Mouse (Mus musculus): Measurements from ENCODE around the gene Exo5. TPM values are rescaled to one million over a fixed set of nuclear protein-coding genes. Genes with fewer than 3 reads are reported as not detected.
A peak's percentile ranks its signal among the peaks of the same experiment; 100 is the strongest.

Exo5 gene
- polyA plus RNA-seq, 1 experiment from 2014 or later = 20.4 TPM

- Histone ChIP-seq H3K4me2 (ENCODE audit: low read length) (no peak overlapping the region), H3K4me3 (replicated peaks; ENCODE audit: low read depth, low read length) (no peak overlapping the region), H3K9ac (ENCODE audit: low read depth, low read length) (no peak overlapping the region), H3K9me3 (replicated peaks; ENCODE audit: low read length) (no peaks in the 10 kb centered on the region), H3K27ac (no peak overlapping the region), H3K27me3 (ENCODE audit: insufficient read depth, low read length) (no peaks in the 10 kb centered on the region), H3K4me1 (replicated peaks; ENCODE audit: insufficient read depth, low read length) (no peaks in the 10 kb centered on the region), H3K36me3 (ENCODE audit: insufficient read depth, low read length) (no peaks in the 10 kb centered on the region)
- TF ChIP-seq CTCF (IDR thresholded peaks at IDR 0.05; ENCODE audit: low read depth) = no peak
- WGBS = 49% methylated on average over 6 of the region's 6 CpGs
- DNase-seq (ENCODE audit: low spot score) (peak; percentile 59), ATAC-seq (replicated peaks; ENCODE audit: low FRiP score, low read depth) (no peak)
Observed at GRCm38 (mm10) chr4:120880731-120881432, 43.9 kb downstream of the Exo5 start.

GRCm38 (mm10) chr4:120879386-120879785 lies 45.4 kb downstream of the Exo5 start:
- Histone ChIP-seq H3K36me3 (ENCODE audit: insufficient read depth, low read length) (no peaks in the 10 kb centered on the region), H3K9ac (ENCODE audit: low read depth, low read length) (no peak overlapping the region), H3K4me1 (replicated peaks; ENCODE audit: insufficient read depth, low read length) (no peaks in the 10 kb centered on the region), H3K27me3 (ENCODE audit: insufficient read depth, low read length) (no peaks in the 10 kb centered on the region), H3K4me3 (replicated peaks; ENCODE audit: low read depth, low read length) (no peak overlapping the region), H3K27ac (no peak overlapping the region), H3K4me2 (ENCODE audit: low read length) (no peak overlapping the region), H3K9me3 (replicated peaks; ENCODE audit: low read length) (no peaks in the 10 kb centered on the region)
- WGBS = 22% methylated on average over 4 of the region's 4 CpGs
- no peak for ATAC-seq (replicated peaks; ENCODE audit: low FRiP score, low read depth)
- no peak for DNase-seq (ENCODE audit: low spot score)
- no peak for TF ChIP-seq CTCF (IDR thresholded peaks at IDR 0.05; ENCODE audit: low read depth)

- Histone ChIP-seq H3K4me2 (ENCODE audit: low read length) (no peak overlapping the region), H3K27me3 (ENCODE audit: insufficient read depth, low read length) (no peaks in the 10 kb centered on the region), H3K9me3 (replicated peaks; ENCODE audit: low read length) (no peaks in the 10 kb centered on the region), H3K36me3 (ENCODE audit: insufficient read depth, low read length) (no peaks in the 10 kb centered on the region), H3K9ac (ENCODE audit: low read depth, low read length) (no peak overlapping the region), H3K4me3 (replicated peaks; ENCODE audit: low read depth, low read length) (no peak overlapping the region), H3K27ac (no peak overlapping the region), H3K4me1 (replicated peaks; ENCODE audit: insufficient read depth, low read length) (no peaks in the 10 kb centered on the region)
- no peak for TF ChIP-seq CTCF (IDR thresholded peaks at IDR 0.05; ENCODE audit: low read depth)
- WGBS = 65% methylated on average over 3 of the region's 3 CpGs
- no peak for ATAC-seq (replicated peaks; ENCODE audit: low FRiP score, low read depth)
- DNase-seq (ENCODE audit: low spot score) = no peak
Observed at GRCm38 (mm10) chr4:120878728-120879127, 46.1 kb downstream of the Exo5 start.

GRCm38 (mm10) chr4:120875961-120876360 lies 48.9 kb downstream of the Exo5 start:
- no peak for TF ChIP-seq CTCF (IDR thresholded peaks at IDR 0.05; ENCODE audit: low read depth)
- Histone ChIP-seq H3K36me3 (ENCODE audit: insufficient read depth, low read length) (no peaks in the 10 kb centered on the region), H3K9me3 (replicated peaks; ENCODE audit: low read length) (no peaks in the 10 kb centered on the region), H3K27me3 (ENCODE audit: insufficient read depth, low read length) (no peaks in the 10 kb centered on the region), H3K4me1 (replicated peaks; ENCODE audit: insufficient read depth, low read length) (no peaks in the 10 kb centered on the region), H3K27ac (no peak overlapping the region), H3K4me3 (replicated peaks; ENCODE audit: low read depth, low read length) (no peak overlapping the region), H3K4me2 (ENCODE audit: low read length) (no peak overlapping the region), H3K9ac (ENCODE audit: low read depth, low read length) (no peak overlapping the region)
- ATAC-seq (replicated peaks; ENCODE audit: low FRiP score, low read depth) (no peak), DNase-seq (ENCODE audit: low spot score) (no peak)
- 48% methylated on average over 3 of the region's 3 CpGs for WGBS

Small RNA genes lying within 50 kb of the gene (microRNA-seq; reads per million reads assigned to microRNA genes)
- gene Mir7015 = not detected

Other genes with a start within 250 kb of the Exo5 start
- 0.52 and 0.67 TPM in 2 replicates for gene Kcnq4, start 176.4 kb downstream of the Exo5 start, polyA plus RNA-seq (2015; fragmentation: Nextera tagmentation; extraction: Ambion mirVana)
- gene Nfyc, start 93.4 kb downstream of the Exo5 start, polyA plus RNA-seq (2015; fragmentation: Nextera tagmentation; extraction: Ambion mirVana) = 107 and 108 TPM in 2 replicates
- 0.21 and 0.22 TPM in 2 replicates for gene Rims3, start 70.2 kb downstream of the Exo5 start, polyA plus RNA-seq (2015; fragmentation: Nextera tagmentation; extraction: Ambion mirVana)
- 6.0 and 6.7 TPM in 2 replicates for gene Zfp69, start 26.7 kb upstream of the Exo5 start, polyA plus RNA-seq (2015; fragmentation: Nextera tagmentation; extraction: Ambion mirVana)
- gene Smap2, start 92.2 kb upstream of the Exo5 start, polyA plus RNA-seq (2015; fragmentation: Nextera tagmentation; extraction: Ambion mirVana) = 12.1 and 14.1 TPM in 2 replicates
- 2.8 and 3.0 TPM in 2 replicates for gene Col9a2, start 114.4 kb upstream of the Exo5 start, polyA plus RNA-seq (2015; fragmentation: Nextera tagmentation; extraction: Ambion mirVana)
- 38.8 and 42.9 TPM in 2 replicates for gene Zmpste24, start 173.2 kb upstream of the Exo5 start, polyA plus RNA-seq (2015; fragmentation: Nextera tagmentation; extraction: Ambion mirVana)
- not detected in 2 replicates for gene Tmco2, start 184.2 kb upstream of the Exo5 start, polyA plus RNA-seq (2015; fragmentation: Nextera tagmentation; extraction: Ambion mirVana)

All from kidney, postnatal 0 days (tissue).